ENCODE assay signal across 8 mouse cellular contexts in genomic region chr11:120030145-120030901, GRCm38 (mm10). TPM values are rescaled to one million over a fixed set of nuclear protein-coding genes. Genes with fewer than 3 reads are reported as not detected.
DNase-seq lines count a peak whose midpoint lies in the region; ATAC-seq and TF ChIP-seq lines count a peak whose summit lies in the region.

No protein-coding gene starts in this region.

- DNase-seq in right cerebral cortex, postnatal 4 days, result peak; percentile 47
- no peak for DNase-seq in right cerebral cortex, adult 2 months (ENCODE audit: low spot score in 2 of 2)
- peak; percentile 80 to 81 for DNase-seq in cerebellum, adult 2 months
- peak; percentile 63 for DNase-seq in midbrain, embryonic 10.5 days (ENCODE audit: low spot score)
- DNase-seq in thymus, postnatal 4 days, result peak; percentile 62

- no peak for TF ChIP-seq POLR2A in cerebellum, adult 2 months (IDR thresholded peaks at IDR 0.05; ENCODE audit: borderline replicate concordance, insufficient read depth, low read length)

- peaks cover 72% of the 10 kb centered on the region for H3K4me1 ChIP-seq in cerebellum, adult 2 months (ENCODE audit: control insufficient read depth, insufficient read depth, low read length)
- peaks cover 8% of the 10 kb centered on the region; the same call in 1 of the 2 replicates for H3K4me1 ChIP-seq in heart, embryonic 15.5 days (replicated peaks)
- H3K4me1 ChIP-seq in kidney, embryonic 16.5 days (ENCODE audit: insufficient read depth, low read length), result 0 out of 2 replicates have a peak, but pooled peaks cover 8% of the 10 kb centered on the region
- peaks cover 63% of the 10 kb centered on the region for H3K4me1 ChIP-seq in midbrain, embryonic 10.5 days

- H3K9ac ChIP-seq in heart, embryonic 15.5 days, result no peak overlapping the region
- H3K9ac ChIP-seq in kidney, embryonic 16.5 days (replicated peaks; ENCODE audit: low read length), result no peak overlapping the region

- H3K27me3 ChIP-seq in cerebellum, adult 2 months (ENCODE audit: control insufficient read depth, insufficient read depth, low read length), result no peaks in the 10 kb centered on the region
- no peaks in the 10 kb centered on the region for H3K27me3 ChIP-seq in heart, embryonic 15.5 days
- no peaks in the 10 kb centered on the region for H3K27me3 ChIP-seq in kidney, embryonic 16.5 days (ENCODE audit: insufficient read depth, low read length)
- no peaks in the 10 kb centered on the region for H3K27me3 ChIP-seq in midbrain, embryonic 10.5 days (ENCODE audit: low read depth, poor library complexity, severe bottlenecking)

- H3K4me3 ChIP-seq in cerebellum, adult 2 months (replicated peaks; ENCODE audit: insufficient read depth, low read depth, low read length), result no peak overlapping the region
- H3K4me3 ChIP-seq in heart, embryonic 15.5 days, result no peak overlapping the region
- no peak overlapping the region for H3K4me3 ChIP-seq in kidney, embryonic 16.5 days (ENCODE audit: low read length)
- no peak overlapping the region for H3K4me3 ChIP-seq in midbrain, embryonic 10.5 days

- no peaks in the 10 kb centered on the region for H3K36me3 ChIP-seq in heart, embryonic 15.5 days
- H3K36me3 ChIP-seq in kidney, embryonic 16.5 days (ENCODE audit: insufficient read depth, low read length), result no peaks in the 10 kb centered on the region
- no peaks in the 10 kb centered on the region for H3K36me3 ChIP-seq in midbrain, embryonic 10.5 days

- H3K4me2 ChIP-seq in heart, embryonic 15.5 days, result no peak overlapping the region
- no peak overlapping the region for H3K4me2 ChIP-seq in kidney, embryonic 16.5 days (replicated peaks; ENCODE audit: low read depth, low read length)

- 3% methylated on average over 10 of the region's 10 CpGs for WGBS in cerebellum, adult 2 months
- WGBS in heart, embryonic 15.5 days, result 38% methylated on average over 10 of the region's 10 CpGs
- 41% methylated on average over 10 of the region's 10 CpGs for WGBS in kidney, embryonic 16.5 days
- WGBS in midbrain, embryonic 10.5 days, result 42% methylated on average over 10 of the region's 10 CpGs

- peak; percentile 11; the same call in 1 of the 2 replicates for ATAC-seq in heart, embryonic 15.5 days (replicated peaks; ENCODE audit: insufficient number of reproducible peaks, insufficient read depth, low FRiP score, low read depth)
- peak; percentile 62 for ATAC-seq in kidney, embryonic 16.5 days (ENCODE audit: low FRiP score, low TSS enrichment)
- ATAC-seq in erythroid progenitor cell, adult 5-6 weeks (replicated peaks; ENCODE audit: low FRiP score, poor library complexity, severe bottlenecking), result no peak

- H3K9me3 ChIP-seq in heart, embryonic 15.5 days (replicated peaks), result no peaks in the 10 kb centered on the region
- no peaks in the 10 kb centered on the region for H3K9me3 ChIP-seq in kidney, embryonic 16.5 days (ENCODE audit: low read length)
- H3K9me3 ChIP-seq in midbrain, embryonic 10.5 days (replicated peaks), result no peaks in the 10 kb centered on the region

- peak; percentile 68 for TF ChIP-seq CTCF in cerebellum, adult 2 months (IDR thresholded peaks at IDR 0.05; ENCODE audit: borderline replicate concordance, insufficient read depth, low read depth, low read length)

- H3K27ac ChIP-seq in cerebellum, adult 2 months (ENCODE audit: insufficient read depth, low read length), result peak overlapping the region; percentile 40
- no peak overlapping the region for H3K27ac ChIP-seq in heart, embryonic 15.5 days
- no peak overlapping the region for H3K27ac ChIP-seq in kidney, embryonic 16.5 days (ENCODE audit: low read length)
- peak overlapping the region; percentile 61 for H3K27ac ChIP-seq in midbrain, embryonic 10.5 days (replicated peaks)

RNA-seq across cellular contexts. Expression of gene Aatk, which starts 16.6 kb away (rescaled TPM):
- polyA plus RNA-seq in cerebellum, adult 2 months (2012; rRNA removed), result 296 and 298 TPM in 2 replicates
- 0.68 and 2.5 TPM in 2 replicates for polyA plus RNA-seq in heart, embryonic 15.5 days (2015; fragmentation: Nextera tagmentation; extraction: Ambion mirVana)
- 1.7 and 2.0 TPM in 2 replicates for polyA plus RNA-seq in kidney, embryonic 16.5 days (2015; fragmentation: Nextera tagmentation; extraction: Ambion mirVana)
- 1.2 and 1.9 TPM in 2 replicates for polyA plus RNA-seq in midbrain, embryonic 10.5 days (2016; fragmentation: Nextera tagmentation; extraction: Ambion mirVana)
- 0.84 and 1.4 TPM in 2 replicates for total RNA-seq in erythroid progenitor cell, adult 5-6 weeks (2015; ENCODE audit: low replicate concordance)
- 0.26 and 0.53 TPM in 2 replicates for total RNA-seq in erythroid progenitor cell, adult 5-6 weeks (2017; ENCODE audit: low replicate concordance)

RNA-seq across cellular contexts. Expression of gene Cep131, which starts 56.3 kb away (rescaled TPM):
- polyA plus RNA-seq in cerebellum, adult 2 months (2012; rRNA removed), result 32.3 and 33.0 TPM in 2 replicates
- 9.9 and 16.5 TPM in 2 replicates for polyA plus RNA-seq in heart, embryonic 15.5 days (2015; fragmentation: Nextera tagmentation; extraction: Ambion mirVana)
- 26.6 and 27.9 TPM in 2 replicates for polyA plus RNA-seq in kidney, embryonic 16.5 days (2015; fragmentation: Nextera tagmentation; extraction: Ambion mirVana)
- 38.1 and 45.9 TPM in 2 replicates for polyA plus RNA-seq in midbrain, embryonic 10.5 days (2016; fragmentation: Nextera tagmentation; extraction: Ambion mirVana)
- total RNA-seq in erythroid progenitor cell, adult 5-6 weeks (2015; ENCODE audit: low replicate concordance), result 3.2 TPM in 1 of 2 replicates, not detected in the other
- 0.51 and 2.3 TPM in 2 replicates for total RNA-seq in erythroid progenitor cell, adult 5-6 weeks (2017; ENCODE audit: low replicate concordance)

Comparison
In these comparisons a context has a peak if more than half of its experiments do, and no peak if none do; other contexts are left out.
1. DNase-seq: peak in right cerebral cortex, postnatal 4 days (single experiment), cerebellum, adult 2 months (2 of 2), midbrain, embryonic 10.5 days (single experiment) and thymus, postnatal 4 days (single experiment); none in right cerebral cortex, adult 2 months (0 of 2).
2. H3K27ac ChIP-seq: peak in cerebellum, adult 2 months (single experiment) and midbrain, embryonic 10.5 days (single experiment); none in heart, embryonic 15.5 days (single experiment) and kidney, embryonic 16.5 days (single experiment).
3. RNA of gene Aatk, which starts 16.6 kb away (polyA plus RNA-seq): 296 to 298 TPM in cerebellum, adult 2 months; 1.7 to 2.0 TPM in kidney, embryonic 16.5 days, 1.2 to 1.9 TPM in midbrain, embryonic 10.5 days and 0.68 to 2.5 TPM in heart, embryonic 15.5 days; every median in the first group is over 10 times any median in the second.